Mouse (Mus musculus) cortical plate, adult 2 months (tissue): Measurements from ENCODE around the gene Acvrl1. TPM values are rescaled to one million over a fixed set of nuclear protein-coding genes. Genes with fewer than 3 reads are reported as not detected.

Experiments used
- H3K27ac ChIP-seq: fragments of 200-500 bp; 2 replicates; pipeline ENCODE4 v1.5.1; 2012; ENCODE audit warnings: low read length, control low read depth, inconsistent platforms; ENCODE audit not compliant: insufficient read depth
- H3K4me1 ChIP-seq: fragments of 200-500 bp; 2 replicates; pipeline ENCODE4 v1.6.1; 2011; ENCODE audit warnings: low read length; ENCODE audit not compliant: control insufficient read depth, insufficient read depth
- H3K4me3 ChIP-seq: fragments of 200-500 bp; 2 replicates; pipeline ENCODE4 v1.5.1; 2011; ENCODE audit warnings: mild to moderate bottlenecking, low read length, control low read depth; ENCODE audit not compliant: insufficient read depth
- CTCF ChIP-seq: fragments of 200-500 bp; IDR thresholded peaks from 2 replicates; pipeline ENCODE4 v1.5.1; 2011; ENCODE audit warnings: mild to moderate bottlenecking, control low read depth, low read length; ENCODE audit not compliant: insufficient read depth; ENCODE audit errors: extremely low read depth
- POLR2A ChIP-seq: fragments of 200-500 bp; IDR thresholded peaks from 2 replicates; pipeline ENCODE4 v1.6.1; 2011; ENCODE audit warnings: mild to moderate bottlenecking, low read length, control low read depth; ENCODE audit not compliant: insufficient read depth; ENCODE audit errors: extremely low read depth
- polyA plus RNA-seq: library from polyadenylated mRNA; depleted of rRNA; stranded (reverse); fragments of >200 nt; gene quantifications from 2 replicates; pipeline ENCODE4 v1.2.3, GENCODE M21; 2012

The Acvrl1 gene
- polyA plus RNA-seq, 1 experiment: 24.7 TPM

DNA sequence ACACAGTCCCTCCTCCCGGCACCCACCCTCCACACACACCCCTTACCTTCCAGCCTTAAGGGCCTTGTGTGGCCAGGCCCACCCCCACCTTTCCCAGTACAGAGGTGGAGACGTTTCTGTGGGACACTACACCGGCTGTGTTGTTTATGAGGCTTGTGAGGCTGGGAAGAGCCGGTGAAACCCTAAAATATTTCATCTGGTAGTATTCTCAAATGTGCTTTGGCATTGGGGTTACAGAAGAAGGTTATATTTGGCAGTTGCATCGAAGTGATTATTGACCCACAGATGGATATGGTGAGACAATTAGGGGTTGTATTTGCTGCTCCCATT lies 46.8 kb downstream of the Acvrl1 start:
- no peak for TF ChIP-seq CTCF
- TF ChIP-seq POLR2A: no peak
- Histone ChIP-seq H3K4me1 (peaks cover 8% of the 10 kb centered on the region), H3K4me3 (peak overlapping the region; percentile 96), H3K27ac (peak overlapping the region; percentile 84)

DNA sequence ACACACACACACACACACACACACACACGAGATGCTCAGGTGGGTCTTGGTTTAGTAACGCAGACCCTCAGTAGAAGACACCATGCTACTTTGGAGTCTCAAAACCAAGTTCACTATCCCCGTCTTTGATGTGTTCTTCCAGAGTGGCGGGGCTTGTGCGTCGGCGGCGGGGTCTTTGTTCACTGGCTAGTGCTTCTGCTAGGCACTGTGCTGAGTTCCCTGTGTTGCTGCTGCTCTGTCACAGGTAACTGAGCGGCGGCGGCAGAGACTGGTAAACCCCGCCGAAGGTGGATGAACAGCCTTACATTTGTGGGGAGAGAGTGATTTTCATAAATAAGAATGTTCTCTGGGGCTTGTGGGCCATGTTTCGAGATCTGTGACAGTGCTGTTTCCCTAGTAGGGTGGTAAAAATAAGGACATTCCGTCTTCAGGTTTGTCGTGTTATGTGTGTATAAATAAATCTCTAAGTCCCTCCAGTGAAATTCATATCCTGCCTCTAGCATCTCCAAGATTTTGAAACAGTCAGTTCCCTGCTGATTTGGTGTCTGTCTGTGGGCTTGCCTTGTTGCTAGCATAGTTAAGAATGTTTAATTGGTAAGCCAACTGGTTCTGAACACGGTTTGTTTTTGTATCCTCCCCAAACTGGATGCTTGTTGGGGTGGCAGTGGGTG lies 47.4 kb downstream of the Acvrl1 start:
- Histone ChIP-seq H3K27ac (peak overlapping the region; percentile 84), H3K4me1 (peaks cover 9% of the 10 kb centered on the region), H3K4me3 (peak overlapping the region; percentile 96)
- TF ChIP-seq CTCF: no peak
- 0 out of 2 replicates have a peak, but pooled peaks have one; percentile 15 for TF ChIP-seq POLR2A

DNA sequence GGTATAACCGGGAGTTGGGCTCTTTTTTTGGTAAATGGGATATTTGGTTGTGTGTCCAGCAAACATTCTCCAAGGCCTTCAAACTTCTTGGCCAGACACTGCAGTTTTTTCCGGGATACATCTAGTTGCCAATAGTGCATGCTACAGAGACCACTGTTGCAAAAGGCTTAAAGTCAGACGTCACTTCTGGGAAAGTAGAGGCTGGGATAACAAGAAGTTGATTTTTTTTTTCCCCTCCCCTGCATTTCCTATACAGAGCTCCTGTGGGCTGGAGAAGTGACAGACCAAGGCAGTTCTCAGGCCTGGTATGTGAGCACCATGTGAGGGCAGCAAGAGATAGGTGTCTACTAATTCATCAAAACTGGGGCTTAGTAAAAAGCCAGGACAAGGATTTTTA lies 48.0 kb downstream of the Acvrl1 start:
- Histone ChIP-seq H3K27ac (no peak overlapping the region), H3K4me1 (peaks cover 9% of the 10 kb centered on the region), H3K4me3 (peak overlapping the region; percentile 96)
- TF ChIP-seq CTCF: no peak
- no peak for TF ChIP-seq POLR2A

DNA sequence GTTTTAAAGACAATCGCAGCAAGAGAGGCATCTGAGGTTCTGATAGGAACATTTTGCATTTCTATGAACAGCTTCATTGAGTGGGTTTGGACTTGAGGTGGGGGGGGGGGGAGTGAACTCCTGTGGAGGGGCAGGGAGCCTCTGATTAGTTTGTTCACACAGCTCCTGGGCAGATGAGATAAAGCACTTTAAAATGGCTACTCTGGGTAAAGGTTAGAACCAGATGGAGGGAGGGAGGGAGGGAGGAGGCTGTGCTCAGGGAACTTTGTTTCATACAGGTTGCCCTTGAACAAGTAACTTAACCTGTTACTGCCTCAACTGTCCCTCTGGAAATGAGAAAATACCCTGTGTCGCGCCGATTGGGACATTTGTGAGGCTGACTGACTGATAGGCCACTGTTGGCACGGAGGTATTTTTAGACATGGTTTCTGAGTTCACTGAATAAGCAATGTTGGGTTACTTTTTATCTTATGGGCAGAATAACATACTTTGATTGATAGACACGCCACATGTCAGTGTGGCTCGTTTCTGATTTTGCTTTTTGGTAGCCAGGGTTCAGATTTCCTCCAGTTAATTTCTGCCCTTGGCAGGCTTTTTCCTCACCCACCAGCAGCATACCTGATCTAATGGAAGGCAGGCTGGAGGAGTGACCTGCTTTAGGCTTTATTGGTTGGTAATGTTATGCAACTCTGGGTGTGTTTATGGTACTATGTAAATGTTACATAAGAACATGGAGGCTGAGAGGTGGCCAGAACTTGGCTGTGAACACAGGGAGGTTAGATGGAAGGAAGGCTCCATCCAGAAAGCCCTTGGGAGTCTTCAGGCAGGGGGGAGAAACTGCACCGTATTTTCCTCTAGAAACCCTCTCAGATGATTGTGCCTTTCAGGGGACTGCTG lies 48.7 kb downstream of the Acvrl1 start:
- Histone ChIP-seq H3K4me1 (peaks cover 11% of the 10 kb centered on the region), H3K4me3 (no peak overlapping the region; the same call in 1 of the 2 replicates), H3K27ac (0 out of 2 replicates have a peak overlapping the region, but pooled peaks have one; percentile 29)
- no peak for TF ChIP-seq POLR2A
- no peak for TF ChIP-seq CTCF

DNA sequence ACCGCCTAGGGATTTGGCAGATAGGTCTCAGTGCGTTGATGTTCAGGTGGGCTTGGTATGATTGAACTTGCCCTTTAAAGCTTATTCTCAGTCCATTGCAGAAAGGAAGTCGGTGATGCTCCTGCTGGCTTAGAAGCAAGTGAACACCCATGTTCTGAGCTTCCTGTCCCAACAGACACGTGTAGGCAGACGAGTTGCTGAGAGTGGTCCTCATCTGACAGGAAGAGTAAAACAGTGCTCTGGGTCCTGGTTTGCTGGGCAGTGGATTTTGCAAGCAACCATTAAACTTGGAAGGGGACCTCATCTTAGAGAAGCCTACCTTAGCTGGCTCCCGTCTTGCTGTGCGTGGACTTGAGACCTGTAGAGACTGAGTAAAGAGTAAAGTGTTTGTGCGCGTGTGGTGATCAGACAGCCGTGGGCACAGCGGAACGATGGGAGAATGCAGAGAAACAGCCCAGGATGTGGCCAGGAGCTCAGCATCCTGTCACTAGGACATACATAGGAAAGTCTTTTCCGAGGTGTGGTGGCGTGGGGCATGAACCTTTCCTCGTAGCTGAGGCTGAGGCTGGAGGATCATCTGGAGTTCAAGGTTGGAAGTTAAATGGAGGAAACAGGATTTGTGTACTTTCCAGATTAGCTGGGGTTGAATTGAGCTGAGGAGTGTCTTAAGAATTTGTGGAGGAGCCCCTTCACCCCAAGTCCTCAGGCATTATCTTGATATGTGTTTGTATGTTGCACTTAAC lies 52.2 kb downstream of the Acvrl1 start:
- H3K4me3 ChIP-seq: no peak overlapping the region
- TF ChIP-seq CTCF (no peak), POLR2A (no peak)
- no peak overlapping the region for H3K27ac ChIP-seq
- peaks cover 11% of the 10 kb centered on the region for H3K4me1 ChIP-seq

DNA sequence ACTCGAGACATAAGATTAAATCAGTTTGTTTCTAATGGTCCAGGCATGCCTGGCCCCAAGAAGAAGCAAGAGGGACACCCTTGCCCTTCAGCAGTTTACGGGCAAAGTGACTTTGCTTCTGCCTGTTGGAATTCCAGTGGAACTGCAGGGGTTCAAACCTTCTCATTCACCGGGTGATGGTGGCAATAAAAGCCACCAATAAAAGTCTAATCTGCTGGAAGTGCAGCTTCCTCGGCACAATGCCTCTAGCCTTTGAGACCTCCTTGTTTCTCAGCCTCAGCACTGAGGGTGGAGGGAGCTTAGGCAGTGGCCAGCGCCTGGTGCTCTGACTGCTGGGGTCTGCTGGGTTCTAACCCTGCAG lies 52.8 kb downstream of the Acvrl1 start:
- peaks cover 11% of the 10 kb centered on the region for H3K4me1 ChIP-seq

DNA sequence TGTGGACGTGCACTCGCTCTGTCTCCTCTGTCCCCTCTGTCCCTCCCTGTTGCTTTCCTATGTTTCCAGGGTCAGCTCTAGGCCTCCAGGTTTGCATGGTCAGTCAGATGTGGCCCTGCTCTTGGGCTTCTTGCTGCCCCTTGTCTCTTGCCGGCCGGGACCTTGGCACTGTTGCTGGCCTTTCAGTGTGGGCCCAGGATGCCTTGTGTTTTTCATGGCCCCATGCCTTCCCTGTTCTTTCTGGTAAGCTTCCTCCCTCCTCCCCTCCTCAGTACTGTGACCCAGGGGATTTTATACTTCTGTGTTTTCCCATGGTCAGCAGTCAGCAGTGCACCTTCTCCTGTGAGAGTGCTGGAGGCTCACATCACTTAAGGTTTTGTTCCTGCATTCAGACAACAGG lies 53.2 kb downstream of the Acvrl1 start:
- Histone ChIP-seq H3K27ac (no peak overlapping the region), H3K4me3 (no peak overlapping the region), H3K4me1 (peaks cover 11% of the 10 kb centered on the region)
- no peak for TF ChIP-seq POLR2A
- TF ChIP-seq CTCF: no peak

More for the DNA sequence above, 52.8 kb downstream of the Acvrl1 start:
- H3K4me3 ChIP-seq: no peak overlapping the region
- no peak for TF ChIP-seq CTCF
- TF ChIP-seq POLR2A: no peak
- no peak overlapping the region for H3K27ac ChIP-seq

DNA sequence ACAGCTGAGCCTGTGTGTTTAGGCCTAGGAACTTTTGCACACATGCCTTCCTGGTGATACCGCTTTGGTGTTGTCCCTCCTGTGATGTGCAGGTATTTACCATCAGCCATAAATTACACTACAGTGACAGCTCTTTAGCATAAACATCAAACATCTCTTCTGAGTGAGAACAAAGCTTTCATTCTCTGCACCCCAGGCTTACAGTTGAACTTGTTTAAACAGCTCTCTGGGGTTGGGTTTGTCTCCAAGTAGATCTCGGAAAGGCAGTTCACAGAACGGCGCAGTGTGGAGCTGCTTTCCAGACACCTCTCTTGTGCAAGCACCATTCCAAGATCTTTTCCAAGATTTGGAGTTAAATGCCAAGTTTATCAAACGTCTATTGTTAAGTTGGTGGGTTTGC lies 54.4 kb downstream of the Acvrl1 start:
- Histone ChIP-seq H3K27ac (no peak overlapping the region), H3K4me3 (no peak overlapping the region), H3K4me1 (peaks cover 11% of the 10 kb centered on the region)
- TF ChIP-seq POLR2A: no peak
- no peak for TF ChIP-seq CTCF

DNA sequence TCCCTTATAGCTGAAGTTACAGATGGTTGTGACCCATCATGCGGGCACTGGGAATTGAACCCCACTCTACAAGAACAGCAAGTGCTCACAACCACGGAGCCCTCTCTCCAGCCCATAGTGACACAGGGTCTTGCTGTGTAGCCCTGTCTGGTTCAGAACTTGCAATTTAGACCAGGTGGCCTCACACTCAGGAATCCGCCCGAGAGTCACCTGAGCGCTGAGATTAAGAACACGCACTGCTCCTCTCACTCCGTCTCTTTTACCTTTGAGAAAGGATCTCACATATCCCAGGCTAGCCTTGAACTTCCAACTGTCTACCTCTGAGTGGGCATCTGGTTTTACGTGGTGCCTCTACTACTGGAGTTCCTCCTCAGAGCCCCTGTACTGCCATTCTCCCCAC lies 56.0 kb downstream of the Acvrl1 start:
- Histone ChIP-seq H3K27ac (no peak overlapping the region), H3K4me3 (no peak overlapping the region), H3K4me1 (peaks cover 5% of the 10 kb centered on the region)
- no peak for TF ChIP-seq CTCF
- no peak for TF ChIP-seq POLR2A

DNA sequence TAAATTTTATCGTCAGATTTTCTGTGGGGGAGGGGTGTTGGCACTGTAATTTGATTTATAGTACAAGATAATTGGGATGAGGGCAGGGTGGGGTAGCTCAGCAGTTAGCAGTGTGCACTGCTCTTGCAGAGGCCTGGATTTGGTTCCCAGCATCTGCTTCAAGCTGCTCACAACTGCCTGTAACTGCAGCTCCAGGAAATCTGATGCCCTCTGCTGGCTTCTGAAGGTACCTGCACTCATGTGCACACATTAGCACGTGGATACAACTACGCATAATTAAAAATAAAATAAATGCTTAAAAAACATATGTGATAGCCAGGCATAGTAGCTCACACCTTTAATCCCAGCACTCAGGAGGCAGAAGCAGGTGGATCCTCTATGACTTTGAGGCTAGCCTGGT lies 57.2 kb downstream of the Acvrl1 start:
- TF ChIP-seq POLR2A: no peak
- Histone ChIP-seq H3K27ac (no peak overlapping the region), H3K4me1 (peaks cover 7% of the 10 kb centered on the region), H3K4me3 (no peak overlapping the region)
